Mouse (Mus musculus) urinary bladder, postnatal 36 days (tissue): Measurements from ENCODE around the gene Scgb2b19.
"Not testable (repeated sequence)": the region's sequence is repeated elsewhere in the genome, so short reads cannot be mapped to it uniquely, and the experiment has no call there.

Experiments used
- DNase-seq, 2 experiments: peaks; one replicate each; pipeline ENCODE4 v3.0.0; 2022; ENCODE audit warnings: low spot score in 2 of 2, mixed read lengths in 1 of 2

Scgb2b19 gene

DNA sequence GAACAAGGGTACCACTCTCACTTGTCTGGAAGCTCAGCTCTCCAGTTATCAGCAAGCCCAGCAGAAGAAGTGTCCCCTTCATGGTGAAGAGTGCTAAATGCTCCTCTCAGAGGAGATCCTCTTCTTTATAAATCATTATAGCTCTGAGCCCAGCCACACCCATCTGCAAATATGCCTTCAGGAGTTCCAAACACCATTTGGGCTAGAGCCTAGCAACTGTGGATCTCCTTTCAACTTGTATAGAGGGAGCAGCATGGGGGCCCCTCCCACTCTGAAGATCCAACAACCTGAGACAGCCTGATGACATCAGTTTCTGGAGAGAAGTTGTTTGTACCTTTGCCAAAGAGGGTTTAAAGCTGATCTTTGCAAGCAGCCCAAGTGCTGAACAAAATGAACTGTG, at the start of gene Scgb2b19:
Gene Scgb2b19 (minus strand): TSS at position 101 of the 400 bp plus-strand sequence.
- DNase-seq = not testable (repeated sequence)

DNA sequence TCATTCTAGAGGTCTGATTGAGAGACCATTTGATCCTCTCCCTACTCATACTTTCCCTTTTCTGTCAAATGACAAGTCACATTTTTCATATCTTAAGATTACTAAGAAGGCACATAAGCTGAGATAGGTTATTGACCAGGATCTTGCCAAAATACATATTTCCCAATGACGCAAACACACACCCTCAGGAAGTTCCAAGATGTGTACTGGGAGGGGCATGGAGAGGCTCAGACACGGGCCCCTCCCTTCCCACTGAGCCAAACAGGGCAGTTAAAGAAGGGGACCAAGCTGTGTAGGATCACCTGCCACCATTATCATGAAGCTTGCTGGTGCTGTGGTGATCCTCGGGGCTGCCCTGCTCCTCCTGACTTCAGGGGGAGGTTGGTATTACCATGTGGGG, 6.9 kb upstream of the Scgb2b19 start, which contains the start of gene Scgb1b19:
Gene Scgb1b19 (plus strand): TSS at position 301 of the 400 bp plus-strand sequence.
- DNase-seq = not testable (repeated sequence)
